Mouse (Mus musculus) heart, embryonic 10.5 days (tissue): Measurements from ENCODE around the gene Gk5. TPM values are rescaled to one million over a fixed set of nuclear protein-coding genes. Genes with fewer than 3 reads are reported as not detected.
"Not testable (repeated sequence)": the region's sequence is repeated elsewhere in the genome, so short reads cannot be mapped to it uniquely, and the experiment has no call there.

Source experiments
- DNase-seq: peaks from one replicate; pipeline ENCODE4 v3.0.0-alpha.2; 2017; ENCODE audit warnings: low spot score
- H3K27ac ChIP-seq: fragments of 300-500 bp; sonication (generic); 2 replicates; pipeline ENCODE4 v1.5.1; 2016; ENCODE audit warnings: mild to moderate bottlenecking
- H3K27me3 ChIP-seq: fragments of 300-500 bp; sonication (generic); 2 replicates; pipeline ENCODE4 v1.6.1; 2016; ENCODE audit warnings: mild to moderate bottlenecking; ENCODE audit not compliant: poor library complexity, insufficient read depth, severe bottlenecking
- H3K36me3 ChIP-seq: fragments of 300-500 bp; sonication (generic); 2 replicates; pipeline ENCODE4 v1.6.1; 2016; ENCODE audit warnings: mild to moderate bottlenecking, moderate library complexity
- H3K4me1 ChIP-seq: fragments of 300-500 bp; sonication (generic); 2 replicates; pipeline ENCODE4 v1.6.1; 2016; ENCODE audit warnings: mild to moderate bottlenecking
- H3K4me3 ChIP-seq: fragments of 300-500 bp; sonication (generic); 2 replicates; pipeline ENCODE4 v1.5.1; 2016; ENCODE audit warnings: mild to moderate bottlenecking, moderate library complexity
- H3K9me3 ChIP-seq: fragments of 300-500 bp; sonication (generic); 2 replicates; pipeline ENCODE4 v1.6.1; 2016; ENCODE audit warnings: mild to moderate bottlenecking, moderate library complexity
- WGBS: fragments of 180-500 bp; shearing (Covaris S2); methylation state at CpG from one replicate; pipeline ENCODE4 v1.1.7; 2016; 5-methylcytosine and 5-hydroxymethylcytosine counted together
- polyA plus RNA-seq: library from polyadenylated mRNA; unstranded; fragments of >200 nt; fragmentation: Nextera tagmentation; extraction: Ambion mirVana; gene quantifications from 2 replicates; pipeline ENCODE4 v1.2.1, GENCODE M21; 2016

Gene Gk5
- polyA plus RNA-seq, 1 experiment from 2014 or later: 3.9 TPM

- Histone ChIP-seq H3K4me3 (no peak overlapping the region), H3K9me3 (no peaks in the 10 kb centered on the region), H3K36me3 (peaks cover 8% of the 10 kb centered on the region; the same call in 1 of the 2 replicates), H3K27ac (peak overlapping the region; percentile 33; the same call in 1 of the 2 replicates), H3K27me3 (no peaks in the 10 kb centered on the region), H3K4me1 (peaks cover 10% of the 10 kb centered on the region; the same call in 1 of the 2 replicates)
- DNase-seq: no peak
- WGBS: 78% methylated on average over 3 of the region's 3 CpGs
Observed at GRCm38 (mm10) chr9:96160767-96161166, 41.6 kb downstream of the Gk5 start.

- no peak for DNase-seq
- no peak overlapping the region for H3K4me3 ChIP-seq
- 79% methylated on average over 5 of the region's 5 CpGs for WGBS
- peaks cover 6% of the 10 kb centered on the region; the same call in 1 of the 2 replicates for H3K36me3 ChIP-seq
- H3K27ac ChIP-seq: no peak overlapping the region
- no peaks in the 10 kb centered on the region for H3K9me3 ChIP-seq
- H3K4me1 ChIP-seq: peaks cover 10% of the 10 kb centered on the region; the same call in 1 of the 2 replicates
- no peaks in the 10 kb centered on the region for H3K27me3 ChIP-seq
Observed at GRCm38 (mm10) chr9:96162421-96162820, 43.3 kb downstream of the Gk5 start.

- Histone ChIP-seq H3K27ac (no peak overlapping the region), H3K4me1 (peaks cover 10% of the 10 kb centered on the region; the same call in 1 of the 2 replicates), H3K27me3 (no peaks in the 10 kb centered on the region), H3K9me3 (no peaks in the 10 kb centered on the region), H3K36me3 (peaks cover 6% of the 10 kb centered on the region; the same call in 1 of the 2 replicates), H3K4me3 (no peak overlapping the region)
- no peak for DNase-seq
- WGBS: 90% methylated on average over 7 of the region's 7 CpGs
Observed at GRCm38 (mm10) chr9:96163443-96163842, 44.3 kb downstream of the Gk5 start.

- WGBS: 95% methylated on average over 15 of the region's 15 CpGs
- H3K36me3 ChIP-seq, H3K27ac ChIP-seq, H3K9me3 ChIP-seq, H3K4me3 ChIP-seq, H3K27me3 ChIP-seq, DNase-seq: not testable (repeated sequence)
- peaks cover 10% of the 10 kb centered on the region; the same call in 1 of the 2 replicates for H3K4me1 ChIP-seq
Observed at GRCm38 (mm10) chr9:96163983-96164382, 44.8 kb downstream of the Gk5 start.

GRCm38 (mm10) chr9:96167168-96167585 is 48.0 kb downstream of the Gk5 start:
- Histone ChIP-seq H3K4me1 (no peaks in the 10 kb centered on the region), H3K4me3 (no peak overlapping the region), H3K9me3 (no peaks in the 10 kb centered on the region), H3K27ac (peak overlapping the region; percentile 44; the same call in 1 of the 2 replicates), H3K27me3 (no peaks in the 10 kb centered on the region), H3K36me3 (peaks cover 6% of the 10 kb centered on the region; the same call in 1 of the 2 replicates)
- WGBS: 39% methylated on average over 5 of the region's 5 CpGs
- DNase-seq: peak; percentile 84

GRCm38 (mm10) chr9:96170600-96170999 is 51.4 kb downstream of the Gk5 start:
- Histone ChIP-seq H3K4me3 (no peak overlapping the region), H3K27me3 (no peaks in the 10 kb centered on the region), H3K27ac (no peak overlapping the region), H3K4me1 (no peaks in the 10 kb centered on the region), H3K36me3 (peaks cover 4% of the 10 kb centered on the region), H3K9me3 (no peaks in the 10 kb centered on the region)
- 80% methylated on average over 3 of the region's 3 CpGs for WGBS
- DNase-seq: no peak

- H3K9me3 ChIP-seq: no peaks in the 10 kb centered on the region
- DNase-seq: no peak
Observed at GRCm38 (mm10) chr9:96184909-96185308, 65.7 kb downstream of the Gk5 start.

GRCm38 (mm10) chr9:96186701-96187100 is 67.5 kb downstream of the Gk5 start:
- H3K27ac ChIP-seq: no peak overlapping the region
- H3K4me1 ChIP-seq: 0 out of 2 replicates have a peak, but pooled peaks cover 4% of the 10 kb centered on the region
- no peaks in the 10 kb centered on the region; the same call in 1 of the 2 replicates for H3K36me3 ChIP-seq
- H3K9me3 ChIP-seq: no peaks in the 10 kb centered on the region
- 52% methylated on average over 7 of the region's 7 CpGs for WGBS
- no peaks in the 10 kb centered on the region for H3K27me3 ChIP-seq
- DNase-seq: no peak
- H3K4me3 ChIP-seq: no peak overlapping the region

More at GRCm38 (mm10) chr9:96184909-96185308, 65.7 kb downstream of the Gk5 start:
- Histone ChIP-seq H3K27ac (no peak overlapping the region), H3K4me3 (no peak overlapping the region), H3K4me1 (0 out of 2 replicates have a peak, but pooled peaks cover 4% of the 10 kb centered on the region), H3K27me3 (no peaks in the 10 kb centered on the region), H3K36me3 (no peaks in the 10 kb centered on the region; the same call in 1 of the 2 replicates)
- 76% methylated on average over 4 of the region's 4 CpGs for WGBS

- WGBS: under 1% methylated on average over 81 of the region's 81 CpGs
- Histone ChIP-seq H3K9me3 (no peaks in the 10 kb centered on the region), H3K27me3 (no peaks in the 10 kb centered on the region), H3K4me1 (peaks cover 25% of the 10 kb centered on the region), H3K27ac (peak within 1 kb of the TSS; percentile 94), H3K36me3 (no peaks in the 10 kb centered on the region), H3K4me3 (peak within 1 kb of the TSS; percentile 93)
- DNase-seq: peak; percentile 97
Observed at GRCm38 (mm10) chr9:96195885-96196622, 76.9 kb downstream of the Gk5 start, which contains the start of gene Tfdp2. Gene Tfdp2, plus strand, starts transcription at chr9:96196275.

- Histone ChIP-seq H3K27ac (peak overlapping the region; percentile 94), H3K36me3 (no peaks in the 10 kb centered on the region), H3K4me1 (peaks cover 25% of the 10 kb centered on the region), H3K9me3 (no peaks in the 10 kb centered on the region), H3K27me3 (no peaks in the 10 kb centered on the region), H3K4me3 (peak overlapping the region; percentile 93)
- peak; percentile 80 for DNase-seq
- WGBS: 0% methylated on average over 20 of the region's 20 CpGs
Observed at GRCm38 (mm10) chr9:96196636-96197181, 77.5 kb downstream of the Gk5 start.

- 61% methylated on average over 9 of the region's 9 CpGs for WGBS
- DNase-seq: no peak
- peak overlapping the region; percentile 93 for H3K4me3 ChIP-seq
- H3K9me3 ChIP-seq: no peaks in the 10 kb centered on the region
- peaks cover 4% of the 10 kb centered on the region; the same call in 1 of the 2 replicates for H3K36me3 ChIP-seq
- no peaks in the 10 kb centered on the region for H3K27me3 ChIP-seq
- H3K27ac ChIP-seq: no peak overlapping the region
- peaks cover 25% of the 10 kb centered on the region for H3K4me1 ChIP-seq
Observed at GRCm38 (mm10) chr9:96197806-96198205, 78.6 kb downstream of the Gk5 start.

GRCm38 (mm10) chr9:96203663-96204062 is 84.5 kb downstream of the Gk5 start:
- Histone ChIP-seq H3K4me3 (no peak overlapping the region), H3K27ac (no peak overlapping the region), H3K9me3 (no peaks in the 10 kb centered on the region), H3K36me3 (peaks cover 21% of the 10 kb centered on the region), H3K4me1 (0 out of 2 replicates have a peak, but pooled peaks cover 4% of the 10 kb centered on the region), H3K27me3 (no peaks in the 10 kb centered on the region)
- WGBS: 94% methylated on average over 3 of the region's 3 CpGs
- no peak for DNase-seq

GRCm38 (mm10) chr9:96207428-96207827 is 88.3 kb downstream of the Gk5 start:
- H3K4me1 ChIP-seq: no peaks in the 10 kb centered on the region
- WGBS: 86% methylated on average over 3 of the region's 3 CpGs
- DNase-seq: no peak
- no peaks in the 10 kb centered on the region for H3K27me3 ChIP-seq
- no peak overlapping the region for H3K27ac ChIP-seq
- no peaks in the 10 kb centered on the region for H3K9me3 ChIP-seq
- H3K4me3 ChIP-seq: no peak overlapping the region
- H3K36me3 ChIP-seq: peaks cover 20% of the 10 kb centered on the region
